Mouse (Mus musculus) heart, embryonic 14.5 days (tissue): ENCODE measurements at regions not wholly inside any gene's neighbourhood (a gene's known extent, or its start where the extent isn't known, plus 50 kb on each side); places are given as distances from the start of the nearest gene placed in this dataset.

Source experiments
- ATAC-seq: fragments of 200-750 bp; cut with Nextera tagmentation; 2 replicates; pipeline ENCODE4 v1.8.0; 2017; ENCODE audit warnings: low read depth, moderate TSS enrichment; ENCODE audit not compliant: insufficient number of reproducible peaks, insufficient read depth, low FRiP score
- H3K27ac ChIP-seq, 2 experiments: fragments of 200-500 bp in 1 of 2; fragments of 300-500 bp in 1 of 2; sonication (generic) in 1 of 2; replicated peaks in 1 of 2; 2 replicates each; pipeline ENCODE4 v1.5.1; 2012 to 2014; ENCODE audit warnings: low read depth in 2 of 2, low read length in 2 of 2, control low read depth in 1 of 2, mild to moderate bottlenecking in 1 of 2, mixed read lengths in 1 of 2; ENCODE audit not compliant: control insufficient read depth in 1 of 2, insufficient read depth in 1 of 2
- H3K27me3 ChIP-seq: fragments of 300-500 bp; sonication (generic); 2 replicates; pipeline ENCODE4 v1.6.1; 2014; ENCODE audit warnings: mild to moderate bottlenecking, low read length, control low read depth; ENCODE audit not compliant: control insufficient read depth, insufficient read depth
- H3K36me3 ChIP-seq: fragments of 300-500 bp; sonication (generic); 2 replicates; pipeline ENCODE4 v1.6.1; 2014; ENCODE audit warnings: mild to moderate bottlenecking, control low read depth, low read length, mixed read lengths; ENCODE audit not compliant: control insufficient read depth, insufficient read depth
- H3K4me1 ChIP-seq, 2 experiments: fragments of 200-500 bp in 1 of 2; fragments of 300-500 bp in 1 of 2; sonication (generic) in 1 of 2; 2 replicates each; pipeline ENCODE4 v1.6.1; 2012 to 2014; ENCODE audit warnings: low read length in 2 of 2, control low read depth in 1 of 2, mixed read lengths in 1 of 2; ENCODE audit not compliant: control insufficient read depth in 2 of 2, insufficient read depth in 2 of 2
- H3K4me2 ChIP-seq: fragments of 300-500 bp; sonication (generic); 2 replicates; pipeline ENCODE4 v1.6.1; 2014; ENCODE audit warnings: mild to moderate bottlenecking, low read length
- H3K4me3 ChIP-seq, 2 experiments: fragments of 200-500 bp in 1 of 2; fragments of 300-500 bp in 1 of 2; sonication (generic) in 1 of 2; 2 replicates each; pipeline ENCODE4 v1.5.1; 2012 to 2014; ENCODE audit warnings: low read length in 2 of 2, mild to moderate bottlenecking in 2 of 2, control low read depth in 1 of 2, low read depth in 1 of 2, moderate library complexity in 1 of 2; ENCODE audit not compliant: control insufficient read depth in 1 of 2, insufficient read depth in 1 of 2
- H3K9ac ChIP-seq: fragments of 300-500 bp; sonication (generic); 2 replicates; pipeline ENCODE4 v1.6.1; 2014; ENCODE audit warnings: mild to moderate bottlenecking, low read length
- H3K9me3 ChIP-seq: fragments of 300-500 bp; sonication (generic); 2 replicates; pipeline ENCODE4 v1.6.1; 2016; ENCODE audit warnings: low read length, control low read depth; ENCODE audit not compliant: control insufficient read depth
- WGBS: fragments of 180-500 bp; shearing (Covaris S2); extraction: QIAGEN DNeasy Blood & Tissue Kit; methylation state at CpG from one replicate; pipeline ENCODE4 v1.1.7; 2014; 5-methylcytosine and 5-hydroxymethylcytosine counted together

GRCm38 (mm10) chr9:82728652-82729051 lies 100.7 kb upstream of the Irak1bp1 start:
- Histone ChIP-seq H3K36me3 (no peaks in the 10 kb centered on the region), H3K27me3 (no peaks in the 10 kb centered on the region), H3K4me3 (no peak overlapping the region), H3K27ac (no peak overlapping the region), H3K9ac (no peak overlapping the region), H3K9me3 (0 out of 2 replicates have a peak, but pooled peaks cover under 1% of the 10 kb centered on the region), H3K4me1 (no peaks in the 10 kb centered on the region), H3K4me2 (no peak overlapping the region)
- ATAC-seq, result no peak
- WGBS, result 55% methylated on average over 3 of the region's 3 CpGs

GRCm38 (mm10) chr9:82729646-82730045 lies 99.7 kb upstream of the Irak1bp1 start:
- ATAC-seq, result no peak
- Histone ChIP-seq H3K36me3 (no peaks in the 10 kb centered on the region), H3K4me2 (no peak overlapping the region), H3K4me1 (no peaks in the 10 kb centered on the region), H3K9me3 (peaks cover 4% of the 10 kb centered on the region; the same call in 1 of the 2 replicates), H3K27me3 (no peaks in the 10 kb centered on the region), H3K9ac (no peak overlapping the region), H3K27ac (no peak overlapping the region), H3K4me3 (no peak overlapping the region)
- WGBS, result 67% methylated on average over 4 of the region's 4 CpGs

GRCm38 (mm10) chr9:82733024-82733585 lies 96.2 kb upstream of the Irak1bp1 start:
- Histone ChIP-seq H3K27ac (no peak overlapping the region), H3K4me2 (no peak overlapping the region), H3K9ac (no peak overlapping the region), H3K27me3 (no peaks in the 10 kb centered on the region), H3K4me3 (no peak overlapping the region), H3K9me3 (peaks cover 7% of the 10 kb centered on the region), H3K4me1 (no peaks in the 10 kb centered on the region), H3K36me3 (no peaks in the 10 kb centered on the region)
- 79% methylated on average over 3 of the region's 3 CpGs for WGBS
- no peak for ATAC-seq

- no peaks in the 10 kb centered on the region for H3K27me3 ChIP-seq
- H3K4me3 ChIP-seq, result no peak overlapping the region
- no peaks in the 10 kb centered on the region for H3K4me1 ChIP-seq
- H3K9me3 ChIP-seq, result peaks cover 7% of the 10 kb centered on the region
- H3K27ac ChIP-seq, result no peak overlapping the region
- H3K9ac ChIP-seq, result no peak overlapping the region
- ATAC-seq, result no peak
- H3K4me2 ChIP-seq, result no peak overlapping the region
- WGBS, result 38% methylated on average over 2 of the region's 2 CpGs
- no peaks in the 10 kb centered on the region for H3K36me3 ChIP-seq
Measured at GRCm38 (mm10) chr9:82734959-82735358, 94.4 kb upstream of the Irak1bp1 start.

DNA sequence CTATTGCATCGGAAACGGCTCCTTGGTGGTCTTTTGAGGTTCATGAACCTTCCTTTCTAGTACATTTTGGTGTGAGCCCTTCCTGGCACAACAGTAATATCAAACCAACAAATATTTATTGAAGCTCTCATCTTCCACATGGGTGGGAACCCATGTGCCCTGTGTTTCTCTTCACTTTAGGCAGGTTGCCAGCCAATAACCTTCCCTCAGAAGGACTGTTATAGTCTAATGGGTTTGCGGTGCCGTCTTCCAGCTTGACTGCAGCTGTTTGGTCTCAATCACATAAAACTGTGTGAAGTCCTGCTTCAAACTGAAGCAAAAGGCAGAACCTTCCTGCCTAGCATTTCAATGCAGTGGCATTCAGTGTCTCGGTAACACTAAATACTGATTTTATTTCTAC lies 69.4 kb upstream of the Irak1bp1 start:
- Histone ChIP-seq H3K27ac (no peak overlapping the region), H3K4me2 (no peak overlapping the region), H3K4me3 (no peak overlapping the region), H3K36me3 (no peaks in the 10 kb centered on the region), H3K9ac (no peak overlapping the region), H3K27me3 (no peaks in the 10 kb centered on the region), H3K4me1 (no peaks in the 10 kb centered on the region), H3K9me3 (no peaks in the 10 kb centered on the region)
- ATAC-seq, result no peak
- WGBS, result 83% methylated on average over 5 of the region's 5 CpGs

GRCm38 (mm10) chr9:82760682-82761468 lies 68.5 kb upstream of the Irak1bp1 start:
- Histone ChIP-seq H3K4me1 (no peaks in the 10 kb centered on the region), H3K9me3 (no peaks in the 10 kb centered on the region), H3K4me3 (no peak overlapping the region), H3K27me3 (no peaks in the 10 kb centered on the region), H3K27ac (no peak overlapping the region), H3K36me3 (no peaks in the 10 kb centered on the region), H3K4me2 (no peak overlapping the region), H3K9ac (no peak overlapping the region)
- ATAC-seq, result no peak
- WGBS, result 82% methylated on average over 9 of the region's 9 CpGs

DNA sequence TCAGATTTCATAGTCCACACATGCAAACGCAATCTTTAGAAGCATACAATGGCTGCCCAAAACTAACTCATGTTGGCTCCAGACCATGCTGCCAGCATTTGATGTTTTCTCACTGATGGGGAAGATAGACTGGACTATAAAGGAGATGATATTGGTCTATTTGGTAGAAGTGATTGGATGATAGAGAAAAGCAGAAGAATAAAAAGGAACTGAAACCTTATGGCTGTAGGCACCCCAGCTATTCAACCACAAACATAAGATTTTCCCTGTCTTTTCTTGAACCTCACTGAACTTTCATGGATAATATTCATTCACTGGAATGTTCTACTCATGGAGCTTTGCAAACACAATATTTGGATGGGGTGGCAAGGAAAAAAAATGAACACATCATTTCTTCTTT lies 65.7 kb upstream of the Irak1bp1 start:
- Histone ChIP-seq H3K4me3 (no peak overlapping the region), H3K4me2 (no peak overlapping the region), H3K27me3 (no peaks in the 10 kb centered on the region), H3K4me1 (no peaks in the 10 kb centered on the region), H3K27ac (no peak overlapping the region), H3K36me3 (no peaks in the 10 kb centered on the region), H3K9ac (no peak overlapping the region), H3K9me3 (no peaks in the 10 kb centered on the region)
- 76% methylated on average over 1 of the region's 1 CpGs for WGBS
- ATAC-seq, result no peak
